Mouse (Mus musculus): Measurements from ENCODE around the gene Col25a1.

The Col25a1 gene

DNA sequence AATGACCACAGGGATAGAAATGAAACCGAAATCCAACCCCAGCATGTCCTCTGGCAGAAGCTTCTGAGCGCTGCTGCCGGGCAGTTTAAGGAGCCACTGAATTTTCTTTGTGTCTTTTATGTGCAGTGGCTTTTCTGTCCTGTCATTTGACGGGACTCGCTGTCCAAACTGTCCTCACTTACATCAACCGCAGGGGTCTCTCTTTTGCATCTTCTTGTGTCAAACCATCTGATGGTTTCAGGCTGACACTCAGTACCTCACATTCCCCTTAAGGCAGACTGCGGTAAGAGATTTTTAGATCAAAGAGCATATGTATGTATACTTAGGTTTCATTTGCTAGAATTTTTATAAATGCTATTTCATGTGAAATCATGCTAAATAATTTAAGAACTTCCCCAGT lies 318.6 kb downstream of the Col25a1 start:
- no peak for DNase-seq (ENCODE audit: low spot score in 2 of 2)

DNA sequence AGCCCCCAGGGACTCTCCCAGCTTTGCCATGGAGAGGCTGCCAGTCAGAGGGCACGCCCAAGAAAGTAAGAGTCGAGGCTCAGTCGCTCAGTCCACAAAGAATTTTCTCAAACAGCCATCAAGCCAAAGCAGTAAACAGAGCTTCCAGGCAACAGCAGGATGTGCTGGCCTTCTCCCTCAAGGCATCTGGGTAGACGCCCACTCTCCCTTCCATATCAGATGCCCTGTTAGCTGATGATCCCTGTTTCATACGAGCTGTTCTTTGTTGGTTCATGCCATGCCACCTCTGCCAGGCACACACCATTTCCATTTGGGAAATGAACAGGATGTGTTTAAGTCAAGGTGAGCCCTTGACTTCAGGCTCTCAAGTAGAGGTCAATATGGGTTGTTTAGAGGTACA lies 334.1 kb downstream of the Col25a1 start:
- no peak for DNase-seq (ENCODE audit: low spot score in 2 of 2)

DNA sequence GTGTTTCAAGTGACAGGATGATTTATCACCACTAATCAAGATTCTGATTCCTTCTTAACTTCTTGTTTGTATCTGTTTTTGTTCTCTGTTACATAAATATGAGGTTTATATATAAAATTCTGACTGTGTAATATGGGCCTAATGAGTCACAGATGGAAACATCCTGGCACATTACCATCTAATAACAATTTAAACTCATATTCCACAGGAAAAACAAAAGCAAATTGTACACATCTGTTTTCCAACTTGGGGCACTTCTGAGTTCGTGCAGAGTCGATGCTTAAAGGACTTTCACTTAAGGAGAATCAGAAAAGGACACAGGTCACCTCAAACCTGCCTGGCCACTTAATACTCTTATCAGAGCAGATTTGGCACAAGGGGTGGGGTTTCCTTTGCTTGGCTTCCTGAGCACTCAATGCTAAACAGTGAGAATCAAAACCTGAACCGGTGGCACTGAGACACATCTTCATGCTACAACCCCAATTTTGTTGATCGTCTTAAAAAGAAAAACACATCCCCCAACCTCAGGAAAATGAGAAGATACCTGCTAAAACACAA lies 342.0 kb downstream of the Col25a1 start:
- no peak for DNase-seq (ENCODE audit: low spot score in 2 of 2)

DNA sequence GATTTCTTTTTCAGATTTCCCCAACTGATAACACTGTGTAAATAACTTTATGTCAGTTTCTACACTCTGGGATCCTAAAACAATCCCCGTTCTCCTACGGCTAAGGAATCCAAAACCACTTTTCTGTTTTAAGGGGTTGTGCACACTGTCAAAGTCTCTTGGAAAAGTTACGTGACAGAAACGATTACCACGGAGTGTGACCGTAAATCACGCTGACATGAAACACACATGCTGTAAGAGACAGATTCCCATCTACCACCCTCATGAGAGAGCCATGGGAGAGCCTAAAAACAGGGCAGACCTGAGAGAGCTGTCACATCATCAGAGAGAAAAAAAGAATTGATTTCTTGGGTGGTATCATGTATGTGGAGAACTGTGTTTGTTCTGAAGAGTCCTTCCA lies 342.7 kb downstream of the Col25a1 start:
- DNase-seq (ENCODE audit: low spot score in 2 of 2), result no peak

DNA sequence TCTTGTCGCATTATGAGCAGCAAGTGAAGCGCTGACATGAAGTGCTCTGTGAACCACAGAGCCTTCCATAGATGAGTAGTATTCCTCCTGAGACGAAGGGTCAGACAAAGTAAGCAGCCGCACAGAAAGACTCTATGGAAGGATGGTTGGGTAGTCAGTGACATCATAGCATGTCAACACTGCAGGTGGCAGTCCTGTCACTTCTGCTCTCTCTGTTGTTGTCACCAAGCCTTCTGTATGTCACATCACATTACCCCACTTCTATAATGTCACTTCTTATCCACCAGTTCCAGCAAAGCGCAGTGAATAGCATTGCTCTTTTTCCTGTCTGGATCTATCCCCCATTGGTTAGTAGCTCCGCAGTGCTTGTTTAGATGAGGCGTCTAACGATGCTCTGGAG lies 351.2 kb downstream of the Col25a1 start:
- DNase-seq (ENCODE audit: low spot score in 2 of 2), result no peak

DNA sequence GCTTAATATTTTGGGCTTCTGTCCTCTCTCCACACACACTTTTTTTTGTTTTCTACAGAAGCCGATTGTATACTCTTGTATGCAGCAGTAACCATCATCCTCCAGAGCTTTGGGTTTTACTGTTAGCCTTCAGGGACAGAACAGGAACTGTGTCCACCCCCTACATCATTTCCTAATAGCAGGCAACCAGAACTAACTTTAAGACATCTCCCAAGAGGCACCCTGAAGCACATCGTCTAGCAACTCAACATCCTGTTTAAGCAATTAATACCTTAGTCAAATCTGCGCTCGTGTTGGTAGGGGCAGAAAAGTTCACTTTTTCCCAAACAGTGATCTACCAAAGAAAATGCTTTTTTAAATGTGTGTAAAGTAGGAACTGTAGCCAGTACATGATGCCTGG lies 357.5 kb downstream of the Col25a1 start:
- DNase-seq (ENCODE audit: low spot score in 2 of 2), result no peak

DNA sequence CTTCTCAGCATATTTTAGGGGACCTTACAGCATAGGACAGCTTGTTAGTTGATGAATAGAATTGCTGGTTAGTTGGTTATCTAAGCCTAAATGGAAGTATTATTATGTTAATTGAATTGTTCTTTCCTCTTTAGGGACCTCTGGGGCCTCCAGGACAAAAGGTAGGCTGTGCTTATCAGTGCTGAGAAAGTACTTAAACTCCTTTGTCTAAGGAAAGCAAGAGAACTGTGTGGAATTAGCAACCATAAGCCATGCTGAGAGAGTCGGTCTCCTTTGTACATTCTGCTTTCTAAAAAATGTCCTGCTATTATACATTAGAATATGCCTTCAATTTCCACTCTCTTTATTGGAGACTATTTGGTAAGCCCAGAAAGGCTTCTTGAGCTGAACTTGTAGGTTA lies 362.9 kb downstream of the Col25a1 start:
- no peak for DNase-seq (ENCODE audit: low spot score in 2 of 2)

DNA sequence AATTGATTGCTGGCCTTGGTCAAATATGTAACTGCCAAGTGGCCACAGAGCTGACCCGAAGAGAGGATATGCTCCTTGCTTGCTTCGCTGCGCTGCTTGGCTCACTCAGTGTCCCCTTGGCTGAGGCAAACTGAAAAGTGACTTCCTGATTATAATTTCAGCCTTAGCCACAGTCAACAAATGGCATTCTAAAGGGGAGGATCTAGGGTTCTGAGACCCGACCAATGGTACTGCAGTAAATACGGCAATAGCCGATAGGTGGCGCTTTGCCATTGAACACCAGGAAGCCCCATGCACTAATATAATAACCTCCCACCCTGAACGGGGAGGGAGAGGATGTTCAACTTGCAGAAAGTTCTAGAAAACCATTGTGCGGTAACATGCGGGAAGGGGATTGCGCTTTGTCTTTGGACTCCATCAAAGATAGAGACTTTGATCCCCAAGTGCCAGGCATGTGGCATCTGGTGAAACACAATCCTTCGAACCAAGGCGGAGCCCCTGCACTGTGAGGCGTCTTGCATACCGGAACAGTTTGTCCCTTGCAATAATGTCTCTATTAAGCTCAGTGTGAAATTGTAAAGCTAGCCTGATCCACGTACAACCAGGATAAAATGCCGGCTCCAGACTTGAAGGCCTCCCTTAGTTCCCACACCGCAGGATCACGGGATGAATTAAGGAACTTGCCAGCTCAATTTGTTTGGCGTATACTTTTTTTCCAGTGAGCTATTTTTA lies 363.5 kb downstream of the Col25a1 start:
- no peak for DNase-seq (ENCODE audit: low spot score in 2 of 2)

DNA sequence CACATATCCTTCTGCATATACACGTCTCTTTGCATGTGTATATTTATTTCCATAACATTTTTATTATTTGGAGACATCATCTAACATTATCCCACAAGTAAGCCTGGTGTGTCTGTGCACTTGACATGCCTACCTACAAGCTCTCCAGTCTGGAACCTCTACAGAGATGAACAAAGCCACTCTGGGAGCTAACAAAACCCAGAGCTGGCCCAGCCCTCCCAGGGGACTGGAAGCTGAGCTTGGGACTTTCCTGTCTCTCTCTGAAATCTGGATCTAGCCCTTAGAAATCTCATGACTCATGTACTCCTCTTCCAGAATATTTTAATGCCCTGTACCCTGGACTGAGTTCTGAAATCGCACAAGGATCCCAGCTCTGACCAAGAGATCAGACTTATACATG lies 365.7 kb downstream of the Col25a1 start:
- no peak for DNase-seq (ENCODE audit: low spot score in 2 of 2)

DNA sequence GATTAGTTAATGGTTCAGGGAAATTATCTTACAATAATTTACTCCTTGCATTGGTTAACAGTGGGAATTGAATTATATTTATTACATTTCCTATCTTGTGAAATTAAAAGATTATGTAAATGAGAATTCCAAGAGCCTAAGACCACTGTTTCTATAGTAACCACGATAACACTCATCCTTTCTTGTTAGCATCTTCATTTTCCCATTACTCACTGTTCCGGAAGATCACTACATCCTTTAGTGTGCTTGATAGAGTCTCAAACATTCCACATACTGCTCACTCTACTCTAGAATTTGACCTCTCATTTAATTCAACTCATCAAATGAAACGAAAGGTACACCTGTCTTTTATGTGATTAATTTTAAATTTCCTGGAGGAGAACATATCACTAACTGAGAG lies 370.4 kb downstream of the Col25a1 start:
- DNase-seq (ENCODE audit: low spot score in 2 of 2), result no peak

DNA sequence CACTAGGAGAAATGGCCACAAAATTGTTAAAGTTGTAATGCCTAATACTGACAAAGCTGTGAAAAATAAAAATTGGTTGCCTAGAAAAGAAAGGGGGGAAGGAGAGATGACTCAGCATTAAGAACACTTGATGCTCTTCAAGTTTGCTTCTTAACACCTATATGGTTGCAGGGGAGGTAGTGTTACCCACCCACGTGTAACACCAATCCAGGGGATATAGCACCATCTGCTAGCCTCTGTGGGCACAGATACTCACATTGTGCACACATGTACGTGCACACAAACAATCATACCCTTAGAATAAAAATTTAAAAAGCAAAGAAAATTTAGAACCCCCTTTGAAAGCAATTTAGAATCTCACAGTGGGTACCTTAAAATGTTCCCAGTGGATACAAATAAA lies 377.0 kb downstream of the Col25a1 start:
- no peak for DNase-seq (ENCODE audit: low spot score in 2 of 2)

DNA sequence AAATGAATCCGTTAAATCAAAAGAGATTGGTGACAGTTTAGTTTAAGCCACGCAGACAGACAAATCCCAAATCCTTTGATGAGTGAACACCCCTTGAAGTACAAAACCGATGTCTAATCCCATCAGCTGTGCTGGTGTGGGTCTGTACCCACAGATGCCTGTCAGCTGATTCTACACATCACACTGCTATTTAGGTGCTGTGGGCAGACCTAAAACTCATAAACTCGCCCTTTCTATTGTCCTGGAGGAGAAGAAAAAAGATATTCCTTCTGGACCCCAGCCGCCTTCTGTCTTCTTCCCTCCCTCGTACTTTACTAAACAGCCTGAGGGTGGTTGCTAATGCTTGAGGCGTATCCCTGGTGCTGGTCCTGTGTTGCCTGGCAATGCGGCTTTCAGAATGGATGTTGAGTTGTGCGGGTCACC lies 387.2 kb downstream of the Col25a1 start:
- no peak for DNase-seq (ENCODE audit: low spot score in 2 of 2)

DNA sequence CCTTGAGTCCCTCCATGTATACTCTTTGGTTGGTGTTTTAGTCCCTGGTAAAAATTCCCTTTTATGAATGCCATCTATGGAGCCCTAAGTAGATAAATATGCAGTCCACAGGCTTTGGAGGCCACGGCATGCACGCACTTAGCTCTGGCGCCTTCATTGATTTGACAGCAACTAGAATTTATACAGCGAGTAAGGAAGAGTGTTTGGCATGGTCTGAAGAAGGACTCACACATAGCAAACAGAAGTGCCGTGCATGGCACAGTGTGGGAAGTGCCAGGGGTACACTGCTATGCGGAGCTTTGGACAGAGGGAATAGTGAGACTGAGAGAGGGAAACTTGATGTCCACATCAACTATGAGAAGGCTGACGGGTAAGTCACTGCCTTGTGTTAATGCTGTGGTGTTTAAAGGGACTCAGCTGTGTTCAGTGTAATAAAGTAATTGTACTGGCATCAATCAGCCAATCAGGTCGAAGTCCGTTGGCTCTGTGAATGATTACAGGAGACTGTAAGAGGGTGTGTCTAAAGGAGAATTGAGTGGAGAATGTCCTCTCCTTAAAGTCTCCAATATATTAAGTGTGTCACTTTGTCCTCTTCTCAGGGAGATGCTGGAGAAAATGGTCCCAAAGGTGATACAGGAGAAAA lies 390.7 kb downstream of the Col25a1 start:
- no peak for DNase-seq (ENCODE audit: low spot score in 2 of 2)

DNA sequence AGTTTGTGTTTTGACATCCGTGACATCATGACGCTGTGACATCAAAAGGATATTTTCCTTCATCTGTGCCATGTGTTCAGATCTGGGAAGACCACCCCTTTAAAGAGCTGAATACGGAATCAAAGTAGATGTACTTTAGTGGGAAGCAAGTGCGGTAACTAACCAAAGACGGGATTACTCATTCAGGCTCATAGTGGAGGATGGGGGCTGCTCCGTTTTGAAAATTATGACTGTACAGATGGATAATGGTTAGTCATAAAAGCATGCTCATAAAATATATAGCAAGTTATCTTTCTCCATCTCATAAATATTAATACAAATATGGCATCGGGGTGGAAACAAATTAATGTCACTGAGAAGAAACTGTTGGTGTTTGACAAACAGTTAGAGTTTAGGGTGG lies 391.7 kb downstream of the Col25a1 start:
- DNase-seq (ENCODE audit: low spot score in 2 of 2), result no peak

DNA sequence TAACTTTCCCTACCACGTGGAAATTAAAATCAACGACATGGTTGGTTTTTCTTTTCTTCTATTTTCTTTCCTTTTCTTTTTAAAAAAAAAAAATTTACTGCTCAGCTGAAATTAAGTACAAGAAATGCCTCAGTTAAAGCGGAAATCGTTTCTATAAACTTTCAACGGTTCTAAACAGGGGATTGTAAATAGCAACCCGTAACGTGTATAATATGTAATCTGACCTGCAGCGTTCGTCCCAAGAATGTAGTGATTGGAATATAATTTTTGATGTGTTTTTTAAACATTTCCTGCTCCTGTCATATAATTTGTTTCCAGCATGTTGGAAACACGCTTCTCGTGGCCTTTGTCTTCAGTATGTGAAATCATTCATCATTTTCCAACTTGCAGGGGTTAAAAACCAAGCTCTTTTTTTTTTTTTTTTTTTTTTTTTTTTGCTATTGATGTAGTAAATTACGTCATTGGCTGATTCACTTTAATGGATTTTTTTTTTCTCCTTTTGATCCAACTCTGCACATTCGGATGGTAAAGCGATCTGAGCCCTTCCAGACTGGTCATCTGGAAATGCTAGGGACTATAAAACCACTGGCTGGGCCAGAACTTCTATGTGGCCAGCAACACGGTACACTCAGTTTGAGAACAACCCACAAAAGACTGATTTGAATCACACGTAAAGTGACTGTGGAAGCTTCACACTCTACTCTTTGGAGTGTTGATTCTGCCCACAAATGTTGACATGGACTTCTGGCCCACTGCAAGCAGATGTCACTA lies 393.3 kb downstream of the Col25a1 start:
- DNase-seq (ENCODE audit: low spot score in 2 of 2), result no peak

DNA sequence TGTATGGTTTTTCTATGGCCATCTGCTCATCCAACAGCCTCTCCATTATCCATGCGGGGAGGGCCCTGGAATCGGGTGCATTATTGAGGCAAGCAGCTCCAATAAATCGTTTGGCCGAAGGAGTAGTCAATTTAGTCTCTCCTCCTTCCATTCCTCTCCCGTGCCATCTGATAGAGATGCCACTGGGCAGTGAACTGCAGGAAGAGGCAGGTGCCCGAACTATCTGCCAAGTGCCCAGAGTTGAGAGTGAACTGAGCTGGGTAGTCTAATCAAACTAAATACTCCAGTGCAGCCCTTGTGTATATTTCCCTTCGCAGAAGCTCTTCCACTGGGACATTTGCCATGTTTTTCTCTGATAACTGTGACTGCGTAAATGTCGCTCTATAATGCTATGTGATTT lies 403.7 kb downstream of the Col25a1 start:
- DNase-seq (ENCODE audit: low spot score in 2 of 2), result no peak

DNA sequence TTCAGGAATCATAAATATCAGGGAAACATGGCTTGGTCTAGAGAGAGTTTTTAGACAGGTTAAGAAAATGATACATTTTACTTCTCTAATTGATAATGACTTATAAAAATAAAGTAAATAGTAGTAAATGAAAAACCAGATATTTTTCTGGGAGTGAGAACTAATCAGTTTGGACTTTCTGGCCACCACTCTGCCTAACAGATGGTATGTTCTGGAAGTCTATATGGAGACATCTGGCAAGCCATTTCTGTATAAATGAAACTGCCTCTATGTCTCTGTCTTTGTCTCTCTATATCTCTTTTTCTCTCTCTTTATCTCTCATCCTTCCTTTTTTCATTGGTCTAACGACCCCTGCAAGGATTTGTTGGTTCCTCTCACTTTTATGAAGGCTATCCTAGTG lies 410.2 kb downstream of the Col25a1 start:
- no peak for DNase-seq (ENCODE audit: low spot score in 2 of 2)

DNA sequence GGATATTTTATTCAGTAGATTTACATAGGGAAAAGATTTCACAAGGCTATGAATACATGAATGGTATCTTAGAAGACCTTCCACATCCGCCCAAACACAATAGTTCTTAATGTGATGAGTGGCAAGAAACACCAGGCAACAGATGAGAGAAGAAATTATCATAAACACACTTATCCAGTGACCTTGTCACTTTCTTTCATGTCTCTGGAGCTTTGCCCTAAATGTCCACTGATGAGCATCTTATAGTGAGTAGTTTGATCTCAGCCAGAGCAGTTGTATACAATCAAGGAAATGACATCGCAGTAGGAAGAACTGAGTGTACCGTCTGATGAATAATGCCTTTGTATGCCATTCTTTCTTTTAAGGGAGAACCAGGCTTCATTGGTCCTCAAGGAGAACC lies 414.7 kb downstream of the Col25a1 start:
- no peak for DNase-seq (ENCODE audit: low spot score in 2 of 2)

DNA sequence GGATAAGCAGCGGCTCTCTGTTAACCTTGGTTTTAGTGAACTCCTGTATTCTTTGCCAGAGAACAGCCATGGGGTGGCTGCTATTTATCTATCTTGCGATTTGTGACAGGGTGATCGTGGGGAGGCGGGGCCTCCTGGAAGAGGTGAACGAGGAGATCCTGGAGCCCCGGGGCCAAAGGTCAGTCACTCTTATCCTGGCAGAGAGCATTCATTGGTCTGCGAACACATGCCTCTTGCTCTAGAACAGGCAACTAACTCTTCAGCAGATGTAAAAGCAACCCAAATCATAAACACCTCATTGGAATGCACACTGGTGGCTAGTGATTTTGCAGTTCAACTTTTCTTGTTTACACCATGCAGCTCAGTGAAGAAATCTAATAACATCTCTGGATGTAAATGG lies 417.8 kb downstream of the Col25a1 start:
- DNase-seq (ENCODE audit: low spot score in 2 of 2), result no peak

DNA sequence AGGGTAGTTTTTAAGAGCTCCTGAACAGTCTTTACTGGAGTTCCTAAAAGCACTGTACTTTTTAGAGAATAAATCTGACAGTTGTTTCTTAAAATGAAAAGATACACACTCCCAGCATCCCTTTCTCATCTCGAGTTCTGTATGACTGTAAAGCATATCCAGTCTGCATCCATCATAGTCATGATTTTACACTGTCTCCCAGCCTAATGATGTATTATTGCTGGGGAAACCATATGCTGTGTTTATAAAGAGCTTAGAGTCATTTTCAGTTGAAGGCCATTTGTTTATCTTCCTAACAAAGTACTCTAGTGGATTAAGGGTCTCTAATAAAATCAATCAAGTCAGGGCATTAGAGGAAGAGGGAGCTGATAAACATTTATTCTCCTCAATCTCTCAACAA lies 425.0 kb downstream of the Col25a1 start:
- no peak for DNase-seq (ENCODE audit: low spot score in 2 of 2)

DNA sequence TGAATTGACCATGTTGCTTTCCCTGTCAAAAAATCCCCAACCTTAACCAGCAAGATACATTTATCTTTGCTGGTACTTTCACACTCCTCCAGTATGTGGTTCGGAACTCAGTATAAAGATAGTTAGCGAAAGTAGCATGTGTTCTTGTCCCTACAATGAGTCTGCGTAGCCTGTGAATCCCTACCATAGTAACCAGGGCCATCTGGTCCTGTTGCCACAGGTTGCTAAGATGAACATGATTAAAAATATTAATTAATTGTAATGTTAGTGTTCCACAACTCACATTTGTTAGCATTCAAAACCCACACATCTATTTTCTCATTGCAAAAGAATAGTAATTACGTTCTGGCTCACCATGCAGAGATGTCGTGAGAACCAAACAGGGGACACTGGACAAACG lies 434.3 kb downstream of the Col25a1 start:
- no peak for DNase-seq (ENCODE audit: low spot score in 2 of 2)

DNA sequence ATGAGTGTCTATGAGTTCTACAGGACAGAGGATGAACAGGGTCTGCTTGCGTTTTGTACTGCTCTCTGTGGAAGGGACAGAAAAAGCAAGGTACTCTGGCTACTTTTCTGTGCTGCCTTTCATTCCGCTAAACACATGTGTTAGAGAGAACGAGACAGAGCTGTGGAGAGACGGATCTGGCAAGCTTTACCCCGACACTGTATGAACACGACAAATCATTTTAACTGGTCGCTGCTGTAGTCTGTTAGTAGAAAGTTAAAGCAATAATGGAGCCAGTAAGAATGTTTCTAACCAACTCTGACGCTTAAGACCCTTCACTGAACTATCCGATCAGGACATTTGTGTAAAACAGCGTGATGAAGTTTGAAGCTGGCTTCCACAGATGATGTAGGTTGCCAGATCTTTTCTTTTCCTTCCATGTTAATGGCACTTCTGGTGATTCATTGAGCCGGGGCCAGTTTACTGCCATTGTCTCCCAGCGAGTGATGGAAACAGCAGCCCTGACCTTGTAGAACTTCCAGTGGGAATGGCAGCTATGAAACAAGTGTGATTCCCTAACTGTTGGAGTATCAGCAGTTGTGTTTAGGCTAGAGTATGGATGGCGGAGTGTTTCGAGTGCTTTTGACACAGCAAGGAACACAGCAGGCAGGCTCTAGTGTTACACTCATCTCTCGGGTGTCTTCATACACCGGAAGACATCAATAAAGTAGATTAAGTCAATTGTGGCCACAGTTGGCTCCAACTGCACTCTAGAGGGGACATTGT lies 437.2 kb downstream of the Col25a1 start:
- no peak for DNase-seq (ENCODE audit: low spot score in 2 of 2)

Measured in natural killer cell, adult 2 months (primary cell).